Mouse (Mus musculus) gastrocnemius, adult 2 months (tissue): ENCODE data around the gene Gm35549. TPM values are rescaled to one million over a fixed set of nuclear protein-coding genes. Genes with fewer than 3 reads are reported as not detected.

Experiments used
- DNase-seq: peaks from one replicate; pipeline ENCODE4 v3.0.0; 2022
- H3K27ac ChIP-seq: fragments of 200-600 bp; 2 replicates; pipeline ENCODE4 v1.8.1; 2022; ENCODE audit warnings: mild to moderate bottlenecking
- H3K4me3 ChIP-seq: fragments of 200-600 bp; 2 replicates; pipeline ENCODE4 v1.8.1; 2022; ENCODE audit warnings: mild to moderate bottlenecking, moderate library complexity
- CTCF ChIP-seq: fragments of 200-600 bp; IDR thresholded peaks from 2 replicates; pipeline ENCODE4 v1.8.1; 2022; ENCODE audit warnings: antibody characterized with exemption, mild to moderate bottlenecking, moderate library complexity
- intact Hi-C: fragments of 180-260 bp; cut with DNase I; formaldehyde crosslinking; loops from one replicate; pipeline ENCODE4 v1.15.1; 2025
- total RNA-seq, 2 experiments: library from RNA; stranded (reverse); gene quantifications; 2 replicates each; pipeline ENCODE4 v1.2.3; 2021

Gm35549 gene
- total RNA-seq, 2 experiments from 2014 or later = not detected

GRCm38 (mm10) chr9:122812386-122812785 is 31.4 kb downstream of the Gm35549 start:
- Histone ChIP-seq H3K4me3 (no peak overlapping the region), H3K27ac (no peak overlapping the region)
- no peak for TF ChIP-seq CTCF
- intact Hi-C loops = loop anchor here (5.0 kb wide), 1 partner anchor 50 kb away; no protein-coding TSS in a partner anchor
- no peak for DNase-seq

DNA sequence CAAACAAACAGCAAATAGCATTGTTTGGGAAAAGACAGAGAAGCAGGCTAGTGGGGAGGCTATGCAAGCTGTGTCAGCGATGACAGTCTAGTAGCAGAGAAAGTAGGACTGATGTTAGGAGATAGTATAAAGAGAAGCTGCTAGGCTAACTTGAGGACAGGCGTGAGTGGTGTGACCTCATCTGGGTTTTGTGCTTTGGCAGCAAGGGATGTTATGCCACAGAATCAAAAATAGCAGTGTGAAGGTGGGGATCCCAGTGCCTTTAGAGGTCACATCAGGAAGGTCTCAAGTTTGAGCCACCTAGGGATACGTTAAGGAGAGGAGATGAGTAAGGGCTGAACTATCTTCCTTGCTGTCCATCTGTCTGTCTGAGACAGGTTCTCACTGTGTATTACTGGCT is 33.6 kb downstream of the Gm35549 start:
- Histone ChIP-seq H3K27ac (peak overlapping the region; percentile 85), H3K4me3 (no peak overlapping the region)
- no peak for TF ChIP-seq CTCF
- intact Hi-C loops = loop anchor here (5.0 kb wide), 1 partner anchor 52 kb away; no protein-coding TSS in a partner anchor
- peak; percentile 50 for DNase-seq

GRCm38 (mm10) chr9:122807186-122807585 is 36.6 kb downstream of the Gm35549 start:
- no peak for TF ChIP-seq CTCF
- H3K4me3 ChIP-seq = no peak overlapping the region
- intact Hi-C loops = no loop called here
- DNase-seq = no peak
- peak overlapping the region; percentile 96 for H3K27ac ChIP-seq

DNA sequence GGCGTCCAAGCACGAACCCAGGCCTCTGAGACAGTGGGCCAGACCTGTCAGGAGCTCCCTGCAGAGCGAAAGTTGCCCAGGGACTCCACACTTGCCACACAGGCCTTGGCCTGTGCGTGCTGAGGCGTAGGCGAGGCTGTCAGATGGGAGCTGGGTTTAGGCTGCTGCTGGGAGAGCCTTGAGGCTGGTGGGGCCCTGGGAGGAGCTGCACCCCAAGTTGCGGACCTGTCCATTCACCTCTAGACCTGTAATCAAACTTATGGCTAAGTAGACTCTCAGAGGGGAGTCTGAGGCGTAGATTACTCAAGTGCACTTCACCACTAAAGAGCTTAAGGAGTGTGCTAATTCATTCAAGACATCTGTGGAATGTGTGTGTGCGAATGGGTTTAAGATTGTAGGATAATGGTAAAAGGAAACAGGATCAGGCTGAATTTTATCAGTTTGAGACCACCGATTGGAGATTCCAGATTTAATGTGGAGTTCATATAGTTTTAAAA is 37.9 kb downstream of the Gm35549 start:
- H3K27ac ChIP-seq = peak overlapping the region; percentile 96
- no peak for DNase-seq
- intact Hi-C loops = no loop called here
- no peak for TF ChIP-seq CTCF
- H3K4me3 ChIP-seq = peak overlapping the region; percentile 88

- TF ChIP-seq CTCF = no peak
- peak; percentile 95 for DNase-seq
- intact Hi-C loops = no loop called here
- peak within 1 kb of the TSS; percentile 96 for H3K27ac ChIP-seq
- peak within 1 kb of the TSS; percentile 88 for H3K4me3 ChIP-seq
These were observed 38.6 kb downstream of the Gm35549 start, which contains the start of gene Tcaim for GRCm38 (mm10) chr9:122805053-122805844. Gene Tcaim, plus strand, starts transcription at chr9:122805539.

DNA sequence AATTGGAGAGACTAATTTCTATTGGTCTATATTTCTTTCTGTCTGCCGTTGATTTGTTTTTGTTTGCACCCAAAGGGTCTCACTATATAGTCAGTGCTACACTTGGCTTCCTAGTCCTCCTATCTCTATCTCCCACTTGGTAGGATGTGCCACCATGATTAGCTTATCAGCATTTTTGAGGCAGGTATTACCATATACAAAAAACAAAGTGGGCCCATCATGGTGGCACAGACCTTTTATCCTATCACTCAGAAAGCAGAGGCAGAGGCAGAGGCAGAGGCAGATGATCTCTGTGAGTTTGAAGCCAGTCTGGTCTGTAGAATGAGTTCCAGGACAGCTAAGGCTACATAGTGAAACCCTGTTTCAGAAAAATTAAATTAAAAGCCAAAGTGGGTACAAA is 57.3 kb downstream of the Gm35549 start:
- TF ChIP-seq CTCF = no peak
- Histone ChIP-seq H3K27ac (no peak overlapping the region), H3K4me3 (no peak overlapping the region)
- DNase-seq = no peak
- intact Hi-C loops = no loop called here

- H3K27ac ChIP-seq = no peak overlapping the region
- H3K4me3 ChIP-seq = no peak overlapping the region
- DNase-seq = no peak
- TF ChIP-seq CTCF = no peak
- intact Hi-C loops = no loop called here
These were observed 58.6 kb downstream of the Gm35549 start for GRCm38 (mm10) chr9:122785231-122785630.

Other genes starting within 250 kb of the Gm35549 start
- not detected for gene Topaz1, start 96.7 kb downstream of the Gm35549 start, total RNA-seq
- 10 to 100 TPM; 20.8 to 31.7 TPM for gene Tcaim, start 38.5 kb downstream of the Gm35549 start, total RNA-seq
- 10 to 100 TPM; 39.0 to 39.5 TPM for gene Zfp445, start 22.0 kb upstream of the Gm35549 start, total RNA-seq
- gene Zkscan7, start 41.6 kb upstream of the Gm35549 start, total RNA-seq = 1 to 10 TPM; 3.3 to 4.2 TPM
- gene Zfp105, start 79.0 kb upstream of the Gm35549 start, total RNA-seq = 1 to 10 TPM in 1 of 2 experiments, under 1 TPM in 1; 0.89 to 1.0 TPM
- 10 to 100 TPM; 10.4 to 11.3 TPM for gene 1110059G10Rik, start 107.0 kb upstream of the Gm35549 start, total RNA-seq
- under 1 TPM in 1 of 2 experiments, not detected in 1; 0.17 TPM for gene Kif15, start 107.0 kb upstream of the Gm35549 start, total RNA-seq
- 10 to 100 TPM in 1 of 2 experiments, 1 to 10 TPM in 1; 9.2 to 10.5 TPM for gene Tmem42, start 177.3 kb upstream of the Gm35549 start, total RNA-seq
- under 1 TPM in 1 of 2 experiments, not detected in 1; 0.56 TPM for gene Tgm4, start 190.7 kb upstream of the Gm35549 start, total RNA-seq